Mouse (Mus musculus) hindbrain, embryonic 14.5 days (tissue): ENCODE measurements around the gene Mfsd2a. TPM values are rescaled to one million over a fixed set of nuclear protein-coding genes. Genes with fewer than 3 reads are reported as not detected.

Experiments used
- ATAC-seq: fragments of 200-750 bp; cut with Nextera tagmentation; 2 replicates; pipeline ENCODE4 v1.8.0; 2017; ENCODE audit warnings: moderate number of reproducible peaks, mild to moderate bottlenecking, moderate TSS enrichment, moderate library complexity; ENCODE audit not compliant: low FRiP score
- DNase-seq: peaks from one replicate; pipeline ENCODE4 v3.0.0-alpha.2; 2015; ENCODE audit warnings: low spot score
- H3K27ac ChIP-seq: fragments of 300-500 bp; sonication (generic); 2 replicates; pipeline ENCODE4 v1.5.1; 2014; ENCODE audit warnings: mild to moderate bottlenecking, moderate library complexity
- H3K27me3 ChIP-seq: fragments of 300-500 bp; sonication (generic); 2 replicates; pipeline ENCODE4 v1.6.1; 2014; ENCODE audit warnings: mild to moderate bottlenecking, low read length, mixed read lengths; ENCODE audit not compliant: control insufficient read depth, insufficient read depth
- H3K36me3 ChIP-seq: fragments of 300-500 bp; sonication (generic); replicated peaks from 2 replicates; pipeline ENCODE4 v1.6.1; 2014; ENCODE audit not compliant: control insufficient read depth, insufficient read depth
- H3K4me1 ChIP-seq: fragments of 300-500 bp; sonication (generic); replicated peaks from 2 replicates; pipeline ENCODE4 v1.6.1; 2014; ENCODE audit warnings: antibody characterized with exemption, low read length, mixed read lengths; ENCODE audit not compliant: control insufficient read depth, insufficient read depth
- H3K4me2 ChIP-seq: fragments of 300-500 bp; sonication (generic); replicated peaks from 2 replicates; pipeline ENCODE4 v1.6.1; 2014; ENCODE audit warnings: mild to moderate bottlenecking, moderate library complexity
- H3K4me3 ChIP-seq: fragments of 300-500 bp; sonication (generic); replicated peaks from 2 replicates; pipeline ENCODE4 v1.5.1; 2014; ENCODE audit warnings: mild to moderate bottlenecking, low read length
- H3K9ac ChIP-seq: fragments of 300-500 bp; sonication (generic); 2 replicates; pipeline ENCODE4 v1.6.1; 2014
- H3K9me3 ChIP-seq: fragments of 300-500 bp; sonication (generic); 2 replicates; pipeline ENCODE4 v1.6.1; 2016; ENCODE audit warnings: low read length; ENCODE audit not compliant: control insufficient read depth
- WGBS: fragments of 180-500 bp; shearing (Covaris S2); extraction: QIAGEN DNeasy Blood & Tissue Kit; methylation state at CpG from one replicate; pipeline ENCODE4 v1.1.7; 2014; 5-methylcytosine and 5-hydroxymethylcytosine counted together
- polyA plus RNA-seq: library from polyadenylated mRNA; unstranded; fragments of >200 nt; fragmentation: Nextera tagmentation; extraction: Ambion mirVana; gene quantifications from 2 replicates; pipeline ENCODE4 v1.2.1, GENCODE M21; 2014

The Mfsd2a gene
- polyA plus RNA-seq, 1 experiment from 2014 or later, result 27.9 TPM

- peaks cover 19% of the 10 kb centered on the region for H3K4me1 ChIP-seq
- 18% methylated on average over 8 of the region's 8 CpGs for WGBS
These were observed 1.8 kb upstream of the Mfsd2a start for GRCm38 (mm10) chr4:122962751-122963150.

DNA sequence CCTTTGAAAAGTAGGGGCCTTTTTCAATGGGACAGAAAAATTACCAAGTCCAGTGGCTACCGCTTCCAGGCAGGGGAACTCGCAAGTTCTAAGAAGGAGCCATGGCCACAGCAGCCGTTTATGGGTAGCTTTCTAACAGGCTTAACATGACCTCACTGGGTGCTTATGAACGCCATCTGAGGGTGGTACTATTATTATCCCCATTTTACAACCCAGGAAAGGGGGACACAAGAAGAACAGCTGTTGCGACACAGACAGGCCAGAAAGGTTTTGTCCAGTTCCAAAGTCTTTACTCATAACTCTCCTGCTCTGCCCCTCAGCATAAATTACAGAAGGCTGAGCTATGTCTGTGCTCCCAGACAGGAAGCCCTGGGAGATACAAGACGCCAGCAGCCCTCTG lies 601 bp upstream of the Mfsd2a start:
- H3K36me3 ChIP-seq, result no peaks in the 10 kb centered on the region
- no peaks in the 10 kb centered on the region for H3K27me3 ChIP-seq
- peaks cover 19% of the 10 kb centered on the region for H3K4me1 ChIP-seq
- H3K27ac ChIP-seq, result no peak overlapping the region
- peak overlapping the region; percentile 68 for H3K4me3 ChIP-seq
- ATAC-seq (no peak), DNase-seq (no peak)
- WGBS, result 18% methylated on average over 6 of the region's 6 CpGs
- H3K4me2 ChIP-seq, result peak overlapping the region; percentile 100
- H3K9me3 ChIP-seq, result no peaks in the 10 kb centered on the region
- no peak overlapping the region for H3K9ac ChIP-seq

More at GRCm38 (mm10) chr4:122962751-122963150, 1.8 kb upstream of the Mfsd2a start:
- no peak for ATAC-seq
- H3K4me2 ChIP-seq, result no peak overlapping the region
- H3K9ac ChIP-seq, result no peak overlapping the region
- no peak overlapping the region for H3K27ac ChIP-seq
- H3K27me3 ChIP-seq, result no peaks in the 10 kb centered on the region
- no peak overlapping the region for H3K4me3 ChIP-seq
- no peaks in the 10 kb centered on the region for H3K36me3 ChIP-seq
- H3K9me3 ChIP-seq, result no peaks in the 10 kb centered on the region
- no peak for DNase-seq

DNA sequence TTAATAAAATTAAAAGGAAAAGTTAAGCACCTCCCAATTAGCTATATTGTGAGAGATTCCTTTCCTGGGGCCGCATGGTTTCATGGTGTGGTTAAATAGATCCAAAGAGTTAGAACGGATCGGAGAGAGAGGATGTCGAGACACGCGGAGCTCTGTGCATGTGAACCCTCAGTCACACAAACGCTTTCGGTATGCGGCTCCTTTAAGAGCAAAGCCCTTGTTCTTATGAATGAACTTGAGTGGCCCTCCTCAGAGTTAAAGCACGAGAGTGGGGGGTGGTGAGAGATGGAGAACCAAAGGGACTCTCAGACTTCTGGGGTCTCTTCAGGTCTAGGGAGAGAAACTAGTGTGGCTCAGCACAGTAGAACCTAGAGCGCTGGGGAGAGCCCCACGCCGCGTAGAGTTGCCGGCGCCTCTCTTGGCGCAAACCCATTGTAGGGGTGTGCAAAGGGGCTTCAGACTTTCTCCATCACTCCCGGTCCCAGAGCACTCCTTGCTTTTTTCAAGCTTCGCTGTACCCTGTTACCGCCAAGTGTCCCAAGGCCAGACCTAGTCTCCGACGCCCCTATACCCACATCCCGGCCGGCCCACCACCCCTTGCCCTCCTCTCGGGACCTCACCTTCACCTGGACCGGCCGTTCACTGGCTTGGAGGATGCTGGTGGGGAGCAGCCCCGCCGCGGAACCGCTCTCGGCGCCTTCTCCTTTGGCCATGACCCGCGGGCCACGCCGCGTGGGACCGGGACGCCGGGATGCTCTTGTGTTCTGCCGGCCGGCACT lies 478 bp downstream of the Mfsd2a start:
- Histone ChIP-seq H3K9me3 (no peaks in the 10 kb centered on the region), H3K27ac (peak overlapping the region; percentile 12; the same call in 1 of the 2 replicates), H3K36me3 (no peaks in the 10 kb centered on the region), H3K4me2 (peak overlapping the region; percentile 100), H3K9ac (peak overlapping the region; percentile 65), H3K4me3 (peak overlapping the region; percentile 68), H3K4me1 (peaks cover 26% of the 10 kb centered on the region), H3K27me3 (no peaks in the 10 kb centered on the region)
- ATAC-seq (peak; percentile 41), DNase-seq (peak; percentile 69)
- WGBS, result under 1% methylated on average over 43 of the region's 43 CpGs

GRCm38 (mm10) chr4:122959816-122960215 lies 1.2 kb downstream of the Mfsd2a start:
- no peaks in the 10 kb centered on the region for H3K9me3 ChIP-seq
- peak overlapping the region; percentile 68 for H3K4me3 ChIP-seq
- no peak overlapping the region for H3K27ac ChIP-seq
- H3K4me2 ChIP-seq, result peak overlapping the region; percentile 100
- no peak for ATAC-seq
- H3K27me3 ChIP-seq, result no peaks in the 10 kb centered on the region
- H3K4me1 ChIP-seq, result peaks cover 33% of the 10 kb centered on the region
- WGBS, result 6% methylated on average over 8 of the region's 8 CpGs
- H3K36me3 ChIP-seq, result no peaks in the 10 kb centered on the region
- no peak for DNase-seq
- peak overlapping the region; percentile 65 for H3K9ac ChIP-seq

GRCm38 (mm10) chr4:122958491-122959031 lies 2.4 kb downstream of the Mfsd2a start:
- Histone ChIP-seq H3K9ac (no peak overlapping the region; the same call in 1 of the 2 replicates), H3K4me1 (peaks cover 36% of the 10 kb centered on the region), H3K36me3 (no peaks in the 10 kb centered on the region; the same call in 1 of the 2 replicates), H3K27ac (no peak overlapping the region; the same call in 1 of the 2 replicates), H3K27me3 (no peaks in the 10 kb centered on the region), H3K4me2 (peak overlapping the region; percentile 100), H3K9me3 (no peaks in the 10 kb centered on the region), H3K4me3 (0 out of 2 replicates have a peak overlapping the region, but pooled peaks have one; percentile 4)
- DNase-seq (peak; percentile 36), ATAC-seq (no peak)
- WGBS, result 77% methylated on average over 6 of the region's 6 CpGs

DNA sequence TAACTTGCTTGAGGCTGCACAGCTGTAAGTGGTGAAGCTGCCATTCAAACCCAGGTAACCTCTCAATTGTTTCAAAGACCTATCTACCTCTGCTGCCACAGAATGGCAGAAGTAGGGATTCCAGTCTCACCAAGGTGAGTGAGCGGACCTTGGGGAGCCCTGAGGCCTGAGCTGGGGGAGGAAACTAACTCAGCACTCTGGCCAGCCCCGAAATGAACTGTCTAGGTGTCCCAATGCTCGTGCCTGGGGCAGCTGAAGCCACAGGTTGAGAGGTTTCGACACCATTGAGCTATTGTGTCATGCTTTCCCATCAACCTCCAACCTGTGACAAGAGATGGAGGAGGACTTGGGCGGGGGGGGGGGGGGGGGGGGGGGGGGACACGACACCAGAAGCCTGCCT lies 4.7 kb downstream of the Mfsd2a start:
- 83% methylated on average over 4 of the region's 6 CpGs for WGBS
- peak overlapping the region; percentile 49; the same call in 1 of the 2 replicates for H3K4me2 ChIP-seq
- no peak overlapping the region for H3K4me3 ChIP-seq
- no peaks in the 10 kb centered on the region for H3K9me3 ChIP-seq
- 0 out of 2 replicates have a peak overlapping the region, but pooled peaks have one; percentile 87 for H3K27ac ChIP-seq
- H3K9ac ChIP-seq, result no peak overlapping the region
- DNase-seq, result no peak
- no peak for ATAC-seq
- H3K36me3 ChIP-seq, result peaks cover 5% of the 10 kb centered on the region; the same call in 1 of the 2 replicates
- peaks cover 30% of the 10 kb centered on the region for H3K4me1 ChIP-seq
- H3K27me3 ChIP-seq, result no peaks in the 10 kb centered on the region

GRCm38 (mm10) chr4:122955412-122956136 lies 5.4 kb downstream of the Mfsd2a start:
- peaks cover 12% of the 10 kb centered on the region; the same call in 1 of the 2 replicates for H3K36me3 ChIP-seq
- H3K27me3 ChIP-seq, result no peaks in the 10 kb centered on the region
- WGBS, result 11% methylated on average over 17 of the region's 17 CpGs
- H3K4me2 ChIP-seq, result peak overlapping the region; percentile 49
- DNase-seq (peak; percentile 85), ATAC-seq (peak; percentile 88)
- peak overlapping the region; percentile 21 for H3K4me3 ChIP-seq
- H3K27ac ChIP-seq, result peak overlapping the region; percentile 87
- peak overlapping the region; percentile 53 for H3K9ac ChIP-seq
- H3K9me3 ChIP-seq, result no peaks in the 10 kb centered on the region
- H3K4me1 ChIP-seq, result peaks cover 24% of the 10 kb centered on the region

DNA sequence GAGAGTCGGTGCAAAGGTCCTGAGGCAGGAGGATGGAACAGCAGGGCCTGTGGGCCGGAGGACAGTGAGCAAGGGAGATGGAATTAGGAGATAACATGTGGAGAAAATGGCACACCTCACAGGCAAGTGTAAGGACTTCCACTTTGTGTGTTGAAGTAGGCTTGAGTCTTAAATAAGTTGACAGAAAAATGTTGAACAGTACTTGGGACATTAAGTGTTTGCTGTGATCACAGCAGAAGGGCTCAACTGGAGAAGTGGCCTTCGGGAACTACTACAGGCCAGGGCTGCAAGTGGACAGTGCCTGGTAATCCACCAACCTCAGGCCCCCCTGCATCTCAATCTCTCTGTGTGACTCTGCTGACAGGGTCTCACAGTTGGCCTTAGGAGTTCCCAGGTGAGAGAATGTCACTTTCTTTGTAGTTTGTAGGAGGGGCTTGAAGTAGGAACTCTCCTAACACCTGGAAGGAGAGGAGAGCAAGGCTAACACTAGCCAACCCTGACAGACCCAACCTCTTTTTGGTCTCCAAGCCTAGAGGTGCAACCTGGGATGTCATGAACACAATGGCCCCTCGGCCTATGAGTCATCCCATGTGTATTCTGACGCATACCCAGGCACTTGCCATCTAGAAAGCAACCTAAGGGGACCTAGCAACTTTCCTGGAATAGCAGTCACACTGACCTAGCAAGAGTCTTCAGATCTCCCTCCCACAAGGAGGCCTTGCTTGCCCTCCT lies 6.1 kb downstream of the Mfsd2a start:
- ATAC-seq, result peak; percentile 51; the same call in 1 of the 2 replicates
- WGBS, result 61% methylated on average over 5 of the region's 5 CpGs

More for the DNA sequence above, 6.1 kb downstream of the Mfsd2a start:
- Histone ChIP-seq H3K9me3 (no peaks in the 10 kb centered on the region), H3K9ac (peak overlapping the region; percentile 53), H3K27ac (peak overlapping the region; percentile 87), H3K4me2 (peak overlapping the region; percentile 49), H3K27me3 (no peaks in the 10 kb centered on the region), H3K36me3 (peaks cover 17% of the 10 kb centered on the region; the same call in 1 of the 2 replicates), H3K4me1 (peaks cover 19% of the 10 kb centered on the region), H3K4me3 (peak overlapping the region; percentile 21)
- DNase-seq, result no peak
